Mouse (Mus musculus) heart, embryonic 16.5 days (tissue): Measurements from ENCODE around the gene Gna15. TPM values are rescaled to one million over a fixed set of nuclear protein-coding genes. Genes with fewer than 3 reads are reported as not detected.

Experiments
- ATAC-seq: fragments of 200-750 bp; cut with Nextera tagmentation; replicated peaks from 2 replicates; pipeline ENCODE4 v1.8.0; 2017; ENCODE audit warnings: moderate number of reproducible peaks; ENCODE audit not compliant: insufficient read depth, low FRiP score; ENCODE audit errors: extremely low read depth
- H3K27ac ChIP-seq: fragments of 300-500 bp; sonication (generic); 2 replicates; pipeline ENCODE4 v1.5.1; 2014; ENCODE audit warnings: mild to moderate bottlenecking, low read length, control low read depth, moderate library complexity
- H3K27me3 ChIP-seq: fragments of 300-500 bp; sonication (generic); 2 replicates; pipeline ENCODE4 v1.6.1; 2014; ENCODE audit warnings: low read length, mixed read lengths; ENCODE audit not compliant: control insufficient read depth, insufficient read depth
- H3K36me3 ChIP-seq: fragments of 300-500 bp; sonication (generic); 2 replicates; pipeline ENCODE4 v1.6.1; 2014; ENCODE audit not compliant: control insufficient read depth, insufficient read depth
- H3K4me1 ChIP-seq: fragments of 300-500 bp; sonication (generic); 2 replicates; pipeline ENCODE4 v1.6.1; 2014; ENCODE audit warnings: low read length, mixed read lengths; ENCODE audit not compliant: control insufficient read depth, insufficient read depth
- H3K4me2 ChIP-seq: fragments of 300-500 bp; sonication (generic); 2 replicates; pipeline ENCODE4 v1.6.1; 2014; ENCODE audit warnings: low read depth, mild to moderate bottlenecking, control low read depth, low read length
- H3K4me3 ChIP-seq: fragments of 300-500 bp; sonication (generic); 2 replicates; pipeline ENCODE4 v1.5.1; 2014; ENCODE audit warnings: mild to moderate bottlenecking, control low read depth, low read length
- H3K9ac ChIP-seq: fragments of 300-500 bp; sonication (generic); 2 replicates; pipeline ENCODE4 v1.6.1; 2014; ENCODE audit warnings: low read length, control low read depth
- H3K9me3 ChIP-seq: fragments of 300-500 bp; sonication (generic); replicated peaks from 2 replicates; pipeline ENCODE4 v1.6.1; 2016; ENCODE audit warnings: low read length; ENCODE audit not compliant: control insufficient read depth
- WGBS: fragments of 180-500 bp; shearing (Covaris S2); extraction: QIAGEN DNeasy Blood & Tissue Kit; methylation state at CpG from one replicate; pipeline ENCODE4 v1.1.7; 2014; 5-methylcytosine and 5-hydroxymethylcytosine counted together
- polyA plus RNA-seq: library from polyadenylated mRNA; unstranded; fragments of >200 nt; fragmentation: Nextera tagmentation; extraction: Ambion mirVana; gene quantifications from 2 replicates; pipeline ENCODE4 v1.2.1, GENCODE M21; 2015

Gna15 gene
- polyA plus RNA-seq, 1 experiment from 2014 or later, result 1.3 TPM

DNA sequence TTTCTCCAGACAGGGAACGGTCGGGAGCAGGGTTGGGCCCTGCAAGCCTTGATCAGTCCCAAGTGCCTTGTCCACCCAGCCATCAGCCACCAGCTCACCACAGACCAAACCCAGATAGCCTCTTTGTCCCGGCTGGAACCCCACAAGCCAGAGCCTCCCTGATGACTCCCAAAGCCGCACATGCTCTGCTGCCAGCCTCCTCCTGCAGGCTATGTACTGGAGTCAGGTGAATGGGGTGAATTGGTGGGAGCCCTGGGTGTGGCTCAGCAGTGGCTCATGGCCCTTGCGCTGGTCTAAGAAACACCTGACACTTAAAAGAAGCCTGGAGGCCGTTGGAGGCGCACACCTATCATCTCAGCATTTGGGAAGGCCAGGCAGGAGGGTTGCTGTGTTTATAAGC is 61.1 kb downstream of the Gna15 start:
- Histone ChIP-seq H3K9me3 (no peaks in the 10 kb centered on the region), H3K27me3 (peaks cover 85% of the 10 kb centered on the region), H3K4me1 (peaks cover 6% of the 10 kb centered on the region; the same call in 1 of the 2 replicates), H3K27ac (no peak overlapping the region), H3K4me3 (no peak overlapping the region), H3K36me3 (no peaks in the 10 kb centered on the region), H3K4me2 (no peak overlapping the region), H3K9ac (no peak overlapping the region)
- ATAC-seq, result no peak
- WGBS, result 76% methylated on average over 7 of the region's 7 CpGs

GRCm38 (mm10) chr10:81462415-81462804 is 61.6 kb downstream of the Gna15 start:
- 41% methylated on average over 7 of the region's 7 CpGs for WGBS
- ATAC-seq, result no peak
- no peak overlapping the region for H3K27ac ChIP-seq
- H3K4me1 ChIP-seq, result peaks cover 6% of the 10 kb centered on the region; the same call in 1 of the 2 replicates
- no peak overlapping the region for H3K4me2 ChIP-seq
- no peak overlapping the region for H3K9ac ChIP-seq
- H3K9me3 ChIP-seq, result no peaks in the 10 kb centered on the region
- H3K36me3 ChIP-seq, result no peaks in the 10 kb centered on the region
- no peak overlapping the region for H3K4me3 ChIP-seq
- H3K27me3 ChIP-seq, result peaks cover 84% of the 10 kb centered on the region

GRCm38 (mm10) chr10:81461673-81462414 is 62.2 kb downstream of the Gna15 start:
- 5% methylated on average over 16 of the region's 16 CpGs for WGBS
- H3K27ac ChIP-seq, result no peak overlapping the region
- H3K27me3 ChIP-seq, result peaks cover 80% of the 10 kb centered on the region
- H3K36me3 ChIP-seq, result no peaks in the 10 kb centered on the region
- no peak overlapping the region; the same call in 1 of the 2 replicates for H3K4me3 ChIP-seq
- no peak overlapping the region for H3K9ac ChIP-seq
- H3K4me1 ChIP-seq, result peaks cover 6% of the 10 kb centered on the region; the same call in 1 of the 2 replicates
- no peak for ATAC-seq
- H3K4me2 ChIP-seq, result no peak overlapping the region
- no peaks in the 10 kb centered on the region for H3K9me3 ChIP-seq

DNA sequence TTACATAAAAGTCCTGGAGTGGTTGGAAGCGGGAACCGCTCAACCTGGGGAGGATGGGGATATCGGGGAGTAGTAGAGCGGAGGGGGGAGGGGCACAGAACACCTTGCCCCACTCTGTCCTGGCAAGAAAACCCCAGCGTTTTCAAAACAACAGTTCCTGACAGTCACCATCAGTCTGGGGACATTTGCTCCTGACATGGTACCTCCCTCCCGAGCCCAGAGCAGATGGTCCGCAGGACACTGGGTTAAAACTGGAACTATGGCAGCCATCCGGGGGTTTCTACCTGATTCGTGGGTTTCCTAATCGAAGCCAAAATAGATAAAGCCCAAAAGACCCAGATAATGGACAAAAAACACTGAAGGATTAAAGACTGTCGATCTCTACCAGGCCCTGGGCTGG is 63.1 kb downstream of the Gna15 start:
- no peak overlapping the region for H3K4me2 ChIP-seq
- no peak overlapping the region for H3K9ac ChIP-seq
- H3K36me3 ChIP-seq, result no peaks in the 10 kb centered on the region
- H3K4me3 ChIP-seq, result no peak overlapping the region
- H3K4me1 ChIP-seq, result peaks cover 6% of the 10 kb centered on the region; the same call in 1 of the 2 replicates
- ATAC-seq, result no peak
- H3K9me3 ChIP-seq, result no peaks in the 10 kb centered on the region
- no peak overlapping the region for H3K27ac ChIP-seq
- 35% methylated on average over 11 of the region's 11 CpGs for WGBS
- H3K27me3 ChIP-seq, result peaks cover 85% of the 10 kb centered on the region

DNA sequence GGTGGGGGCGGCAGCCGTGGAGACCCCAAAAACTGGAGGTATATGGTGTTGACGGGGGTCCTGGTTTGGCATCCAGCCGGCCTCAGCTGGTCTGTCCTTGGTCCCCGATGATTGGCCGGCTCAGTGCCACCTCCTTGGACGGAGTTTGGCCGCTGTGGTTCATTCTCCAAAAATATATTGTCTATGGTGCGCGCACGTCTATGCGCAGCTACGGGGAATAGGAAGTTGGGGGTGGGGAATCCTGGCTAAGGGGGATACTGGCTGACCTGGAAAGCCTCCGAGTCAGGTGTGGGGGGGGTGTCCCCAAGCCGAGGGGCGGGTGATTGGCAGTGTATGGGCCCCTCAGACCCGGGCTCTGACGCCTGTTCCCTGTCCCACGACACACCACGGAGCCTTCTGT is 63.6 kb downstream of the Gna15 start:
- no peaks in the 10 kb centered on the region for H3K9me3 ChIP-seq
- peaks cover 6% of the 10 kb centered on the region; the same call in 1 of the 2 replicates for H3K4me1 ChIP-seq
- no peak overlapping the region for H3K9ac ChIP-seq
- no peak for ATAC-seq
- no peaks in the 10 kb centered on the region for H3K36me3 ChIP-seq
- no peak overlapping the region for H3K4me3 ChIP-seq
- WGBS, result 31% methylated on average over 20 of the region's 20 CpGs
- H3K27ac ChIP-seq, result no peak overlapping the region
- H3K27me3 ChIP-seq, result peaks cover 83% of the 10 kb centered on the region
- no peak overlapping the region for H3K4me2 ChIP-seq

DNA sequence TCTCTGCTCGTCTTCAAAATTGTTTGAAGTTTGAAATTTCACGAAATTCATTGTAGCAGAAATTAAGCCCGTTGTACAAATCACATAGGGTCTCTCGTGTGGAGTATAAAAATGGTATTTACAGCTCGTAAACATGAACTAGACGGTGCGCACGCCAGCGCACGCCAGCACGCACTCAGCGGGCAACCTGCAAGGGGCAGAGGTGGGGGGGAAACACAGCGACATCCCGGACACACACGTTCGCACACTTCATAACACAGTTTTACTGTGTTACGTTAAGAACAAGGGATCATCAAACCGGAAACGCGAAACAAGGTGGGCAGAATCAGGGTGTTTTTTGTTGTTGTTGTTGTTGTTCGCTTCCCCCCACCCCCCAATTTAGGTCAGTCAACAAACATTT is 64.6 kb downstream of the Gna15 start:
- Histone ChIP-seq H3K9ac (no peak overlapping the region), H3K36me3 (no peaks in the 10 kb centered on the region), H3K27me3 (peaks cover 83% of the 10 kb centered on the region), H3K4me2 (no peak overlapping the region), H3K4me3 (no peak overlapping the region), H3K4me1 (peaks cover 5% of the 10 kb centered on the region; the same call in 1 of the 2 replicates), H3K9me3 (no peaks in the 10 kb centered on the region), H3K27ac (no peak overlapping the region)
- WGBS, result 70% methylated on average over 21 of the region's 21 CpGs
- no peak for ATAC-seq

DNA sequence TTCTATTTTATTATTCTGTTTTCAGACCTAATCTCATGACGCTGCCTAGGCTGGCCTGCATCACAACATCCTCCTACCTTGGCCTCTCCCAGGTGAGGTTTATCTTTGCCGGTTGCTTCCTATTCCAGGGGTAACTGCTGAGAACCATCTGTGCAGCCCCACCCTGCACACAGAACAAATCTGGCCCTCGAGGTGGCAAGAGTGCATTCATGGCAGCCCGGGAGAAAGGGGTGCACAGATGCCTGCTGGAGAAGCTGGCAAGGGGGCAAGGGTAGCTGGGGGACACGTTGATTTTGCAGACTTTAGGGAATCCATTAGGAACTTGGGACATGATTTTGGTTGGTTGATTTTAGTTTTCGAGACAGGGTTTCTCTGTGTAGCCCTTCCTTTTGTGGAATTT is 65.8 kb downstream of the Gna15 start:
- WGBS, result 82% methylated on average over 6 of the region's 6 CpGs

GRCm38 (mm10) chr10:81457624-81458023 is 66.4 kb downstream of the Gna15 start:
- H3K27ac ChIP-seq, result no peak overlapping the region
- 80% methylated on average over 8 of the region's 8 CpGs for WGBS
- H3K36me3 ChIP-seq, result no peaks in the 10 kb centered on the region
- no peak overlapping the region for H3K4me3 ChIP-seq
- peaks cover 81% of the 10 kb centered on the region for H3K27me3 ChIP-seq
- H3K4me2 ChIP-seq, result no peak overlapping the region
- peaks cover 1% of the 10 kb centered on the region; the same call in 1 of the 2 replicates for H3K4me1 ChIP-seq
- H3K9me3 ChIP-seq, result no peaks in the 10 kb centered on the region
- no peak overlapping the region for H3K9ac ChIP-seq
- ATAC-seq, result no peak

More for the DNA sequence above, 65.8 kb downstream of the Gna15 start:
- Histone ChIP-seq H3K27ac (no peak overlapping the region), H3K4me3 (no peak overlapping the region), H3K4me2 (no peak overlapping the region), H3K36me3 (no peaks in the 10 kb centered on the region), H3K27me3 (peaks cover 82% of the 10 kb centered on the region), H3K9ac (no peak overlapping the region), H3K4me1 (no peaks in the 10 kb centered on the region), H3K9me3 (no peaks in the 10 kb centered on the region)
- no peak for ATAC-seq

DNA sequence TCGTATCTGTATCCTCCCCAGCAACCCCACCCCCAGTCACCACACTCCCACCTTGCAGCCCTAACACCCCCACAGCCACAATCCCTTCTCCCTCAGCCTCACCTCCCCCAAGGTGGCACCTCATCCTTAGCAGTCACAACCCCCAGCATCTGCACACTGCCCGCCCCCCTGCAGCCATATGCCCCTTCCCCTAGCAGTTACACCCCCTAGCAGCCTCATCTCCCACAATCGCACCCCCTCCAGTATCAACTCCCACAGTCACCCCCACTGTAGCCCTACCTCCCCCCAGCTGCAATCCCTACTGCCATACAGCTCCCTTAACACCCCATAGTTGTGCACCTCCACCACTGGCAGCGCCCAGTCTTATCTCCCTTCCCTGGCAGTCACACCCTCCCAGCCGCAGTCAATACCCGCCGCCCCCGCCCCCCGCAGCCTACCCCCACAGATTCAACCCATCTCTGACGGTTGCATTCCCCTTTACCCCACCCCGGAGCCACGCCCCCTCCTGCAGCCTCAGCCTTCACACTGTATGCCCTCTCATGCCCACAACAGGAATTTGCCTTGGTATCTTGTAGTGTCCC is 67.0 kb downstream of the Gna15 start:
- 41% methylated on average over 12 of the region's 12 CpGs for WGBS
- Histone ChIP-seq H3K27me3 (peaks cover 81% of the 10 kb centered on the region), H3K36me3 (no peaks in the 10 kb centered on the region), H3K4me1 (peaks cover 3% of the 10 kb centered on the region; the same call in 1 of the 2 replicates), H3K4me2 (no peak overlapping the region), H3K9ac (no peak overlapping the region), H3K4me3 (no peak overlapping the region), H3K9me3 (no peaks in the 10 kb centered on the region), H3K27ac (no peak overlapping the region)
- no peak for ATAC-seq
